Mouse (Mus musculus): Measurements from ENCODE around the gene Adgrf5.
"Not testable (repeated sequence)": the region's sequence is repeated elsewhere in the genome, so short reads cannot be mapped to it uniquely, and the experiment has no call there.

Gene Adgrf5

DNA sequence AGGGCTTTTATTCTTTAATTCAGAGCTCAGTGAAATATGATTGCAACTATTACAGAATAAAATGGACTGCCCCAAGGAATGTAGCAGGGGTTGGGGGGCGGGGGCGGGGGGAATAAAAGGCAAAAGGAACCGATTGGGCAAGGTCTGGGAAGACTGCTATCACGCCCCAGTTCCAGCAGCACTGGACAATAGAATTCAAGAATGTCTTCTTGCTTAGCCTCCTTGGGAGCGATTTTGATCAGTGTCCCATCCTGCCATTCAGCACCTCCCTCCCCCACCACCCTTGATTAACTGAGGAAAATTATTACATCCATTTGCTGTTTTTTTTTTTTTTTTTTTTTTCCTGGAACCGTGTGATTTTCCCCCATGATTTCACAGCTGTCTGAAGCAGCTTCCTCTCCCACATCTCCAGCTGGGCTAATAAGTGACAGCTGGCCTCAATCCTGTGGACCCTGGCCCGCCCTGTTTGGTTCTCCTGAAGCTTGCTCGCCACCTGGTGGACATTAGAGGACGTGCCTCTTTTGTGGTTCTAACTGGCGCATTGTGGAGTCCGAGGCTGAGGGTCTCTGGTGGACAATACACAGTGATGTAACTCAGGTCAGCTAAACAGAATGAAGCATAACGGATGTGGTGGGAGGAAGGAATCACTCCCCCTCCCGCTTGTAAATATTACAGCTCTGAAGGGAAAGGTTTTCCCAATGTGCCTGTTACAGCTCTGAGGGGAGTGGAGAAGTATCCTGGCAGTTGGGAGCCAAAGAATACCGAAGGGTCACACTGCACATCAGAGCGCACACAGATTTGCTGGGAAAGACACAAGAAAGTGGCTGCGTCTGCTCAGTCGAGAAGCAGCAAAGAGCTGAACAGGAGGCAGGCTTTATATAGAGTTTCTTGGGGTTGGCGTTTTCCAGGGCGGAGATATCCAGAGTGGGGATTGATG lies 100.3 kb downstream of the Adgrf5 start:
- peak; percentile 45 for DNase-seq (ENCODE audit: low read depth)

DNA sequence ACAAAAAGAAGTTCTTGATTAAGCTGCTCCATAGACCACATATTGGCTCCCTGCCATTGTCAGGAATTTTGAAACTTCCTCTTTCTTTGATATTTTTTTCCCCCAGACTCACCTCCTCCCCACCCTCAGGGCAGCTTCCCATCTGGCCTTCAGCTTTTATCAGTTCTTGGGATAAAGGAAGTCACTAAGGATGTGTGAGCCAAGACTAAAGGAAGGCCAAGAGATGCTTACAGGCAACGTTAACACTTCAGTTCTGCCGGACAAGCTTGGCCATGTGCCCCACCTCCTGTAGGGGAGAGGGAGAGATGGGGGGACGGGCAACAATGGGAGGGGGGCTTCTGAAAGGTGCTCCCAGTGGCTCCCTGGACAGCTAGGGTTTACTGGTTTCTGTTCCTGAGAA lies 109.8 kb downstream of the Adgrf5 start:
- DNase-seq (ENCODE audit: low read depth): no peak

DNA sequence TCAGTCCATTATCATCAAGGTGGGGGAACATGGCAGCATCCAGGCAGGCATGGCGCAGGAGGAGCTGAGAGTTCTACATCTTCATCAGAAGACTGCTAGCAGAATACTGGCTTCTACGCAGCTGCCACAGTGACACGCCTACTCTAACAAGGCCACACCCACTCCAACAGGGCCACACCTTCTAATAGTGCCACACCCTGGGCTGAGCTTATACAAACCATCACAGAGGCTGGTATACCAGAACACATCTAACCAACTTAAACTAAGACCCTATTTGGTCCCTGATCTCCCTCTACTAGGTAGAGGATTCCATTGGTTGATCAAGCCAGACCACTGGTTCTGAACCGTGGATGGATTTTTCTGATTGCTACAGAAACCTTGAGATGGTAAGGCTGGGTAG lies 112.3 kb downstream of the Adgrf5 start:
- no peak for DNase-seq (ENCODE audit: low read depth)

DNA sequence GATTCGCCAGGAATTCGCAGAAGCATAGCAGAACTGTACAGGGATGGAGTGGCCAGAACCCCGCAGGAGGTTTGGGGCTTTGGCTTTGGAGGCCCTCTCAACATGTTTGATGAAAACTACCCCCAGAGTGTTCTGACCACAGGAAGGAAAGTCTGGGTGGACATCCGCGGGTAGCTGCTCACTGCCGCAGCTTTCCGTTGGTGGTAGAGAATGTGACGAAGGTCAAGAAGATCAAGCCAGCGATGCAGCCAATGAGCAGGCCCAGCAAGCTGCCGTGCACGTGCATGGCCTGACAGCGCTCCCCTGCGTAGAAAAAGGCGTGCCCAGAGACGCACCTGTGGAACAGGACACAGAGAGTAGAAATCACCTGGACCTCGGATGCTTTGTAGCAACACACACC lies 114.5 kb downstream of the Adgrf5 start:
- DNase-seq (ENCODE audit: low read depth): peak; percentile 59

DNA sequence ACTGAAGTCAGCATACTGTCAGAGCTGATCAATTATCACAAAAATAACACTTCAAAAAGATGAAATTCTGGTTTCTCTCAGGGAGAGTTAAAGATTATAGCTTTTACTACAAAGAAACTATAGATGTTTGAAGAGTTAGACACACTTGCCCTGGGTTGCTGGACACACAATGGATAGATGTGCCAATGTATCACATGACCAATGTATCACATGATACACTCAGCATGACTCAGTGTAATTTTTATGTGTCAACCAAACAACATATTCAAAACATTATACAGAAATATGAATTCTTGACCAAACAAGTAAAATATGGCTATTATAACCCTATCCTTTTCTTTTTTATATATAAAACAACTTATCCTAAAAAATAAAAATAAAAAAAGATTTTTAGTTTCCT lies 117.4 kb downstream of the Adgrf5 start:
- DNase-seq (ENCODE audit: low read depth): no peak

DNA sequence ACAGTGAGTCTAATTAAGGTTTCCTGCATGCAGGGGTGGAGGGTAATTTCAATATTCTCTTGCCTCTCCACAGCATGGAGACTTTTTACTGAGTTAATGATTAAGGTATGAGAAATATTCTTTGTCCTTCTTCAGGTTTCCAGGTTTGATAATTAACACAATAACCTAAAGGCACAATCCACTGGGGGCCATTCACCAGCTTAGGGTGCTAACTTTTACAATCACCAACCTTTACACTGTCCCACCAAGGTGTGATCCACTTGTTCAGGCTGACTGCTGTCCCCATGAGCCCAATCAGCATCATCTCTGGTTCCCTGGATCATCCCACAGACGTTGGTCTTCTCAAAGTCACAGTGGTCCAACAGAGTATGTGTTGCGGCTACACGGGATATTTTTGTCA lies 125.7 kb downstream of the Adgrf5 start:
- no peak for DNase-seq (ENCODE audit: low read depth)

DNA sequence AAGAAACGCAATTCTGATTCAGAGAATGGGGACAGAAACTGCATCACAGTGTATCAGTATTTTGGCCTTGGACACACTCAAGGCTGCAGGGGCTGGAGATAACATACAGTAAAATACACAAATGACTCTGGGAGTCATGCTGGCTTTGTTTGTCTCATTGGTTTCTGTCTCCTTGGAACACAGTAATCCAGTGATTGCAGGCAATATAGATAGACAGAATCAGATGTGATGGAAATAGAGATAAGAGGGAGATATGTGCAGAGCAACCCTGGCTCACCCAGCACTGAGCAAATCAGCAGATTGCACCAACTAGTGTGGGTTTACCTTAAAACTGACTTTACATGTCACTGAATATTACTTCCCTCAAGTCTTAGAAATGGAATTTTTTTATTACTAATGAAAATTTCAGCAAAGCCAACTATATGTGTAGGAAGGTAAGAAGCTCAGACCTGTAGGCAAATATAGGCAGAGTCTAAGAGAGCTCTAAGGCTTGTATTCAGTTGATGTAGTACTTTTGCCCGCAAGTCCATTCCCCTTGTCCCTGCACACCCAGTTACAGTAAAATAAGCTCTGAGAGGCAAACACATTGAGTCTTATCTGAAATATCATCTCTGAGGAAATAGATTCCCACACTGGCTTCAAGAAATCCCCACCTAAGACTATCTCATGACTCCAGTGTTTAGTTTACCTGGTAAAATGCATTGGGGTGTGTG lies 128.3 kb downstream of the Adgrf5 start:
- no peak for DNase-seq (ENCODE audit: low read depth)

DNA sequence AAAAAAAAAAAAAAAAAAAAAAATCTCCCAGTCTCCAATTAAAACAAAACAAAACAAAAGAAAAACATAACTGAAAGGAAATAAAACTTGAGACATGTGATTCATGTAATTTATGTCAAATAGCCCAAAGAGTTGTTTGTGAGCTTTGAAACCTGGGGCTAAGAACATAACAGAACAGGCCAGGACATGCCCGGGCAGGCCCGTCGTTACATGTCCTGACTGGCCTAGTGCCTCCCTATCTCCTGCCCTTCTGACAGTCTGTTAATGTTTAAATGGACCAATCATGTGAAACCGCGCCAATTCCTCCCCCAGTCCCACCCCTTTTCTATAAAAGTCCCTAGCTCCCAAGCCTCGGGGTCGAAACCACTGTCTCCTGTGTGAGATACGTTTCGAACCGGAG lies 130.1 kb downstream of the Adgrf5 start:
- not testable (repeated sequence) for DNase-seq (ENCODE audit: low read depth)

DNA sequence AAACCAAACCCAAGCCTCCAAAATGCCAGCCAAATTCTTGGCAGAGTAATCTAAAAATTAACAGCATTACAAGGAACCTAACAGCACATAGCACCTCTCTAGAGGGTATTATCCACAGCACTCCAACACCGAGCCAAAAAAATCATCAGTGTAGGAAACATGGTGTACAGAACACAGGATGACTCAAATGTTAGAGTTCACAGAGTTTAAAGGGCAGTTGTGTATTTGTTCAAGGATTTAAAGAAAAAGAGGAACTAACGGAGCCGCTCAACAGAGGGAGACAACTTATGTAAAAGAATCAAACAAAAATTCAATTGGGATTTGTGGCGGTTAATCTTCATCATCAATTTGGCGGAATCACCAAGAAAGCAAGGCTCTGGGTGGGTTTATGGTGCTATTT lies 135.3 kb downstream of the Adgrf5 start:
- DNase-seq (ENCODE audit: low read depth): no peak

DNA sequence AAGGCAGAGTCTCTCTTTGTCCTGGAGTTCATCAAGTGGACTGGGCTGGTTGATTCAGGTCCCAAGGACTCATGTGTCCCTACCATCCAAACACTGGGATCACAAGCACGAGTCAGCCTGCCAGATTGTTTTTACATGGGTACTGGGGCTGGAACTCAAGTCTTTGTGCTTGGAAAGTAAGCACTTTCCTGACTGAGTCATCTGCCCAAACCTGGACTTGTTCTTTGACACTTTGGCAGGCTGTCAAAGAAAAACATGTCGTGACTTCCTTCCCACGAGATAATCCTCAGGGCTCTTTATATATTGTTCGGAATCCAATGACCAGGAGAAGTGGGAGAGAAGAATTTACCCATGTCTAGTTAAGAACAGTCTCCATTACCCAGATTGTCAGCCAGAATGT lies 137.3 kb downstream of the Adgrf5 start:
- DNase-seq (ENCODE audit: low read depth): no peak

DNA sequence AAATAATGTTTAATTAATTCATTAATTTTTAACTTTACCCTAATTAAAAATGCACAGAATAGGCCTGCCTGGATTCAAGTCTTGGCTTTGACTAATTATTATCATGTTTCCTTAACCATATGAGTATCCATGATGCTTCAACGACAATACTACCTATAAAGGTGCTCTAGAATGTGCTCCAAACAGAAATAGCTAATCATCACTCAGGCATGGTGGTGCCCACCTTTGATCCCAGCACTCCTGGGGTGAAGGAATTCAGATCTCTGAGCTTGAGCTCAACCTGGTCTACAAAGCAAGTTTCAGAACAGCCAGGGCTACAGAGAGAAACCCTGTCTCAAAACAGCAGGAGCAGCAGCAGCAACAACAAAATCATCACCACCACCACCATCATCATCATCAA lies 140.3 kb downstream of the Adgrf5 start:
- no peak for DNase-seq (ENCODE audit: low read depth)

DNA sequence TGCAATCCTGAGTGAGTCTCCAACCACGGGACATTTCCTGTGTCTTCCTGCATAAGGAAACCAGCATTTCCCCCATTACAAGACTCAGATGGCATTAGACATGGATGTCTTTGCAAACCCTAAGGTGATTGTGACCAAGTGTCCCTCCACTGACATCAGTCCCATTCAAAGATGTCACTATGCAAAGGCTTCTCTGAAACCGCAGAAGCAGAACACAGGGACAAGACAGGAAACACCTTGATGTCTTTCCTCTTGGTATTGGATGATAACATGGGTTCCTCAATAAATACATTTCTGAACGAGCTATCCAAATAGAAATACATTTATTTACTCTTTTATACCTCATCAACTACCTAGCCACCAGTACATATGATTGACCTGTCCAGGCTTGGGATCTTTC lies 141.0 kb downstream of the Adgrf5 start:
- DNase-seq (ENCODE audit: low read depth): peak; percentile 1

DNA sequence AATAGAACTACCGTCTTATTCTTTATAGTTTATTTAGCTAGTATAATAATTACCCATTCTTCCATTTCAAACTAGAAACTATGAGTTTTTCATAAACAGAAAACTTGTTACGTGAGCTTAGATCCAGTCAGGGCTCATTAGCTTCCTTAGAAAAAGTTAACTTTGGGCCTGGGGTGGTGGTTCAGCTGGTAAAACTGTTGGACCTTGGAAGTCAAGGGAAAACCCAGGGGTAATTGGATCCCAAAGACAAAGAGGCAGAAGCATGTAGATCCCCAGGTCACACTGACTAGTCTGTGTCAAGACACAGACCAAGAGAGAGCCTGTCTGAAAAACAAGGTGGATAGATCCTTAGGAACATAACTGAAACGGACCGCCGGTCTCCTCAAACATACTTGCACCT lies 141.4 kb downstream of the Adgrf5 start:
- no peak for DNase-seq (ENCODE audit: low read depth)

DNA sequence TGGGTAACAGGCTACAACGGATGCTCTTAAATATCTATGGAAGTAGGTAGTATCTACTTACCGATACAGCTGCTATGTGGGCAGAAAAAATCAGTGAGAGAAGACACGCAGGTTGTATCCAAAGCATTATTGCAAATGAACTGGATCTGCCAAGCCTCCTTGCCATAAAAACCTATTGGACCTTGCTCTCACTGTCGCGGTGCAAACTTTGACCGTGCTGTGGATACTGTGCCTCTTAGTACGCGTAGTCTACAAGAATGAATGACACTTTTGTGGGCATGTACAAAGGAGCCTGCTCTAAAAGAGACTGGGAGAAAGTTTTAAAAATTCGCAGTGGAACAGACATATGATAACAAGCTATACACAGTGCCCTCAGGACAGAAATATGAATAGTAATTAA lies 142.3 kb downstream of the Adgrf5 start, which contains the start of gene Mep1a:
TSS of gene Mep1a (minus strand) at position 221 of the 400 bp plus-strand sequence.
- DNase-seq (ENCODE audit: low read depth): no peak

DNA sequence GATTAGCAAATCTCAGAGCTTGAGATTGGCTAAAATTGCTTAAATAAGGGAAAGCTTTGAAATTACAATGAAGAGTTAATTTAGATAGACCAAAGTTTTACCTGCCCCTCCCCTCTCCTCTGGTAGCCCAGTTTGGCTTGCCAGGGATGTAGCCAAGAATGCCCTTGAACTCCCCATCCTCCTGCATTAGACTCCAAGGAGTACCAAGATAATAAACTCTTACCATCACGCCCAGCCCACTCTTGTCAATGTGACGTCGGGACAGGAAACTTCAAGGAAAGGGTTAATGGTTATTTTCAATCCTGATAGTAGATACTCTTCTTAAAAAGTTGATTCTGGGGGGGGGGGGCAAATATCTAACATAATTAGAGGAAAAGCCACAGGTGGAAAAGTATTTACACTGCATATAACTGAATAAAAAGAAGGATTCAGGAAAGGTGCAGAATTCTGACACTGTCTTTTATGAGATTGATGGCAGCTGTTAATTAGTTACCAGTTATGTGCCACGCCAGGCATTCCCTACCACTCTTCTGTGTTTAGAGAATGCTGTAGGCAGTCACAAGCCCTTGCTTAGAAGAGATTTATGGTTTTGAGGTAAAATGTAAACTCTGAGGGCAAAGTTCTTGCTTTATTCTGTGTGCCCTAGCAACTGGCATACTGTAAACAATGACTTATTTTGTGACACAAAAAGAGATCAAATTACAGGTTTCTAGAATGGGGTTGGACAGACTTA lies 143.8 kb downstream of the Adgrf5 start:
- DNase-seq (ENCODE audit: low read depth): no peak

DNA sequence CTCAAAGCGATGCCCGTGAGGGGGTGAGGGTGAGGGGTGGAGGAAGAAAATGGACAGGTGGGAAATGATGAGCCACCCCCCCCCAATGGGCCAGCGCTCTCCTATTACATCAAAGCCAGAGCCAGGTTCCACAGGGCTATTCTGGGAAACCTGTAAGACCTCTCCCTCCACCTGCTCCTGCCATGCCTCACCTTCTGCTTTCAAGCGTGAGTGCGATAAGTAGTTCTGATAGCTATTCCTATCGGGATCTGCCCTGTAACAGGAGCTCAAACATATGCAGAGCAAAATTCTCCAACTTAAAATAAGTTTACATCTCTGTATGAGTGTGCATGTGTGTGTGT lies 144.3 kb downstream of the Adgrf5 start:
- no peak for DNase-seq (ENCODE audit: low read depth)

Data from 416B (cell line).